Mouse (Mus musculus) MEL (cell line): Measurements from ENCODE around the gene Nras. TPM values are rescaled to one million over a fixed set of nuclear protein-coding genes. Genes with fewer than 3 reads are reported as not detected.
A peak's percentile ranks its signal among the peaks of the same experiment; 100 is the strongest.

Experiments
- DNase-seq: peaks from one replicate; pipeline ENCODE4 v3.0.0; 2011; ENCODE audit warnings: low read depth, low spot score
- H3K27ac ChIP-seq: 2 replicates; pipeline ENCODE4 v1.5.1; 2012; ENCODE audit warnings: low read depth, mild to moderate bottlenecking, control low read depth, low read length, moderate library complexity; ENCODE audit not compliant: control insufficient read depth
- H3K27me3 ChIP-seq, 2 experiments: fragments of 150-350 bp in 1 of 2; sonication (generic) in 1 of 2; 2 replicates each; pipeline ENCODE4 v1.6.1; 2012; ENCODE audit warnings: low read length in 2 of 2, mild to moderate bottlenecking in 2 of 2, improper control_type of control experiment in 1 of 2, moderate library complexity in 1 of 2; ENCODE audit not compliant: insufficient read depth in 2 of 2, control insufficient read depth in 1 of 2
- H3K36me3 ChIP-seq, 2 experiments: 2 replicates each; pipeline ENCODE4 v1.6.1; 2012 to 2014; ENCODE audit warnings: low read length in 2 of 2, improper control_type of control experiment in 1 of 2, inconsistent platforms in 1 of 2, mild to moderate bottlenecking in 1 of 2; ENCODE audit not compliant: insufficient read depth in 2 of 2, control insufficient read depth in 1 of 2
- H3K4me1 ChIP-seq, 2 experiments: fragments of 150-350 bp in 1 of 2; sonication (generic) in 1 of 2; 2 replicates each; pipeline ENCODE4 v1.6.1; 2012; ENCODE audit warnings: low read length in 2 of 2, improper control_type of control experiment in 1 of 2, mild to moderate bottlenecking in 1 of 2; ENCODE audit not compliant: insufficient read depth in 2 of 2, control insufficient read depth in 1 of 2
- H3K4me3 ChIP-seq, 2 experiments: fragments of 150-350 bp in 1 of 2; sonication (generic) in 1 of 2; 2 replicates each; pipeline ENCODE4 v1.5.1; 2012; ENCODE audit warnings: low read depth in 2 of 2, low read length in 2 of 2, mild to moderate bottlenecking in 2 of 2, moderate library complexity in 2 of 2, control low read depth in 1 of 2, improper control_type of control experiment in 1 of 2; ENCODE audit not compliant: control insufficient read depth in 1 of 2, insufficient read depth in 1 of 2
- H3K79me2 ChIP-seq: 2 replicates; pipeline ENCODE4 v1.6.1; 2012; ENCODE audit warnings: mild to moderate bottlenecking, low read length, moderate library complexity; ENCODE audit not compliant: control insufficient read depth, poor library complexity, insufficient read depth
- H3K9ac ChIP-seq: 2 replicates; pipeline ENCODE4 v1.6.1; 2012; ENCODE audit warnings: low read depth, mild to moderate bottlenecking, control low read depth, low read length, moderate library complexity; ENCODE audit not compliant: control insufficient read depth, poor library complexity, severe bottlenecking
- H3K9me3 ChIP-seq: fragments of 150-350 bp; sonication (generic); replicated peaks from 2 replicates; pipeline ENCODE4 v1.6.1; 2012; ENCODE audit warnings: mild to moderate bottlenecking, low read length, improper control_type of control experiment, moderate library complexity; ENCODE audit not compliant: insufficient read depth
- BHLHE40 ChIP-seq: IDR thresholded peaks from 2 replicates; pipeline ENCODE4 v1.6.1; 2012; ENCODE audit warnings: low read depth, mild to moderate bottlenecking, inconsistent platforms, low read length, improper control_type of control experiment, borderline replicate concordance
- CHD2 ChIP-seq: IDR thresholded peaks from 2 replicates; pipeline ENCODE4 v1.6.1; 2011; ENCODE audit warnings: low read length, improper control_type of control experiment
- CTCF ChIP-seq, 3 experiments: IDR thresholded peaks in 2 of 3; conservative IDR thresholded peaks in 1 of 3; 2 replicates each; pipeline ENCODE4 v1.5.1; 2011 to 2012; ENCODE audit warnings: low read length in 3 of 3, low read depth in 2 of 3, mild to moderate bottlenecking in 2 of 3, improper control_type of control experiment in 1 of 3, inconsistent platforms in 1 of 3, mixed read lengths in 1 of 3, moderate library complexity in 1 of 3; ENCODE audit not compliant: control insufficient read depth in 1 of 3, insufficient read depth in 1 of 3, poor library complexity in 1 of 3, severe bottlenecking in 1 of 3
- E2F4 ChIP-seq: IDR thresholded peaks from 2 replicates; pipeline ENCODE4 v1.6.1; 2011; ENCODE audit warnings: low read depth, low read length, improper control_type of control experiment, borderline replicate concordance
- ELF1 ChIP-seq: IDR thresholded peaks from 2 replicates; pipeline ENCODE4 v1.6.1; 2014; ENCODE audit warnings: low read depth, mild to moderate bottlenecking, inconsistent platforms, low read length, improper control_type of control experiment, moderate library complexity
- ETS1 ChIP-seq: IDR thresholded peaks from 2 replicates; pipeline ENCODE4 v1.6.1; 2012; ENCODE audit warnings: low read depth, mild to moderate bottlenecking, inconsistent platforms, low read length, improper control_type of control experiment, moderate library complexity
- GATA1 ChIP-seq: IDR thresholded peaks from 2 replicates; pipeline ENCODE4 v1.6.1; 2011; ENCODE audit warnings: low read depth, low read length, improper control_type of control experiment
- HCFC1 ChIP-seq: IDR thresholded peaks from 2 replicates; pipeline ENCODE4 v1.6.1; 2012; ENCODE audit warnings: low read depth, mild to moderate bottlenecking, inconsistent platforms, low read length, improper control_type of control experiment, moderate library complexity
- KAT2A ChIP-seq: conservative IDR thresholded peaks from 2 replicates; pipeline ENCODE4 v1.6.1; 2012; ENCODE audit warnings: low read depth, low read length, improper control_type of control experiment, inconsistent platforms
- MAX ChIP-seq: IDR thresholded peaks from 2 replicates; pipeline ENCODE4 v1.6.1; 2011; ENCODE audit warnings: low read length, improper control_type of control experiment
- MAZ ChIP-seq: IDR thresholded peaks from 2 replicates; pipeline ENCODE4 v1.6.1; 2012; ENCODE audit warnings: low read depth, mild to moderate bottlenecking, inconsistent platforms, low read length, improper control_type of control experiment
- MXI1 ChIP-seq: IDR thresholded peaks from 2 replicates; pipeline ENCODE4 v1.6.1; 2011; ENCODE audit warnings: mild to moderate bottlenecking, low read depth, low read length, improper control_type of control experiment
- MYC ChIP-seq: IDR thresholded peaks from 2 replicates; pipeline ENCODE4 v1.6.1; 2011; ENCODE audit warnings: low read depth, mild to moderate bottlenecking, low read length, improper control_type of control experiment, moderate library complexity
- NELFE ChIP-seq: IDR thresholded peaks from 2 replicates; pipeline ENCODE4 v1.6.1; 2011; ENCODE audit warnings: low read depth, low read length, improper control_type of control experiment
- NRF1 ChIP-seq: IDR thresholded peaks from 2 replicates; pipeline ENCODE4 v1.6.1; 2014; ENCODE audit warnings: low read depth, mild to moderate bottlenecking, inconsistent platforms, low read length, improper control_type of control experiment, moderate library complexity; ENCODE audit not compliant: poor library complexity, insufficient read depth, severe bottlenecking
- POLR2A ChIP-seq, 2 experiments: IDR thresholded peaks; 2 replicates each; pipeline ENCODE4 v1.6.1; 2011 to 2012; ENCODE audit warnings: low read length in 2 of 2, mild to moderate bottlenecking in 2 of 2, control low read depth in 1 of 2, improper control_type of control experiment in 1 of 2, low read depth in 1 of 2, moderate library complexity in 1 of 2; ENCODE audit not compliant: control insufficient read depth in 1 of 2, insufficient read depth in 1 of 2, poor library complexity in 1 of 2
- POLR2AphosphoS2 ChIP-seq: IDR thresholded peaks from 2 replicates; pipeline ENCODE4 v1.6.1; 2011; ENCODE audit warnings: low read length, improper control_type of control experiment
- POLR2AphosphoS5 ChIP-seq: IDR thresholded peaks from 2 replicates; pipeline ENCODE4 v1.6.1; 2012; ENCODE audit warnings: low read depth, borderline replicate concordance, mild to moderate bottlenecking, inconsistent platforms, low read length, moderate library complexity, mixed read lengths
- RAD21 ChIP-seq: IDR thresholded peaks from 2 replicates; pipeline ENCODE4 v1.6.1; 2011; ENCODE audit warnings: mild to moderate bottlenecking, low read depth, low read length, improper control_type of control experiment
- RCOR1 ChIP-seq: IDR thresholded peaks from 2 replicates; pipeline ENCODE4 v1.6.1; 2012; ENCODE audit warnings: low read depth, mild to moderate bottlenecking, inconsistent platforms, low read length, improper control_type of control experiment
- SIN3A ChIP-seq: IDR thresholded peaks from 2 replicates; pipeline ENCODE4 v1.6.1; 2012; ENCODE audit warnings: low read length, improper control_type of control experiment, inconsistent platforms
- SMC3 ChIP-seq: IDR thresholded peaks from 2 replicates; pipeline ENCODE4 v1.6.1; 2011; ENCODE audit warnings: low read depth, low read length, improper control_type of control experiment
- TBP ChIP-seq: IDR thresholded peaks from 2 replicates; pipeline ENCODE4 v1.8.0; 2011; ENCODE audit warnings: low read depth, low read length, improper control_type of control experiment
- TCF12 ChIP-seq: IDR thresholded peaks from 2 replicates; pipeline ENCODE4 v1.6.1; 2014; ENCODE audit warnings: low read depth, mild to moderate bottlenecking, inconsistent platforms, low read length, improper control_type of control experiment, moderate library complexity
- USF1 ChIP-seq: IDR thresholded peaks from 2 replicates; pipeline ENCODE4 v1.6.1; 2014; ENCODE audit warnings: low read depth, mild to moderate bottlenecking, inconsistent platforms, low read length, improper control_type of control experiment, moderate library complexity
- USF2 ChIP-seq, 2 experiments: IDR thresholded peaks; 2 replicates each; pipeline ENCODE4 v1.6.1; 2011 to 2012; ENCODE audit warnings: improper control_type of control experiment in 2 of 2, low read length in 2 of 2, borderline replicate concordance in 1 of 2, inconsistent platforms in 1 of 2, low read depth in 1 of 2, mild to moderate bottlenecking in 1 of 2; ENCODE audit not compliant: insufficient read depth in 1 of 2
- ZMIZ1 ChIP-seq: IDR thresholded peaks from 2 replicates; pipeline ENCODE4 v1.6.1; 2012; ENCODE audit warnings: low read depth, mild to moderate bottlenecking, inconsistent platforms, low read length, improper control_type of control experiment, moderate library complexity
- polyA plus RNA-seq, 2 experiments: library from polyadenylated mRNA; stranded (reverse) in 1 of 2; unstranded in 1 of 2; fragments of >175 nt in 1 of 2; fragments of >200 nt in 1 of 2; gene quantifications; 2 replicates each; pipeline versions ENCODE4 v1.2.1 to v1.2.4; 2012; ENCODE audit warnings: low replicate concordance in 2 of 2, low read depth in 1 of 2; ENCODE audit not compliant: insufficient read length in 2 of 2, insufficient read depth in 1 of 2, missing spikeins in 1 of 2
- total RNA-seq: library from RNA; depleted of rRNA; stranded (reverse); fragments of 300-350 nt; gene quantifications from 2 replicates; pipeline ENCODE4 v1.2.3, GENCODE M21; 2012

Nras gene
- total and polyA plus RNA-seq, 3 experiments, result 92.0 to 193 (median 95.3) TPM

- Histone ChIP-seq H3K36me3 (peaks cover 3 to 44% of the 10 kb centered on the region in 2 experiments; a peak in 3 of 4 replicates), H3K9me3 (no peaks in the 10 kb centered on the region), H3K27me3 (no peaks in the 10 kb centered on the region), H3K4me3 (peak within 1 kb of the TSS; percentile 74 to 78), H3K27ac (peak within 1 kb of the TSS; percentile 88), H3K79me2 (peaks cover 43% of the 10 kb centered on the region), H3K9ac (peak within 1 kb of the TSS; percentile 91), H3K4me1 (peaks cover 16 to 25% of the 10 kb centered on the region in 2 experiments)
- TF ChIP-seq ELF1 (no peak), E2F4 (no peak), TCF12 (no peak; the same call in 1 of the 2 replicates), HCFC1 (peak; percentile 63; the same call in 1 of the 2 replicates), SIN3A (no peak; the same call in 1 of the 2 replicates), RCOR1 (peak; percentile 60), POLR2A (IDR thresholded peaks at IDR 0.05; ENCODE audit: control insufficient read depth in 1 of 2, insufficient read depth in 1 of 2, low read depth in 1 of 2, low read length in 2 of 2, poor library complexity in 1 of 2) (peak; percentile 92 to 93; a peak in 3 of 4 replicates), RAD21 (no peak), NELFE (peak; percentile 87), GATA1 (no peak), ETS1 (peak; percentile 55), SMC3 (no peak), TBP (peak; percentile 80), CHD2 (peak; percentile 94), CTCF (IDR thresholded peaks at IDR 0.05 in 2 of 3, conservative IDR thresholded peaks at IDR 0.05 in 1 of 3; ENCODE audit: control insufficient read depth in 1 of 3, insufficient read depth in 1 of 3, low read depth in 2 of 3, low read length in 3 of 3, poor library complexity in 1 of 3, severe bottlenecking in 1 of 3) (0 out of 6 replicates have a peak, but pooled peaks of 1 of the 3 experiments have one; percentile 5), POLR2AphosphoS5 (peak; percentile 47; the same call in 1 of the 2 replicates), USF1 (no peak), KAT2A (0 out of 2 replicates have a peak, but pooled peaks have one; percentile 22), MXI1 (peak; percentile 76), MYC (peak; percentile 74; the same call in 1 of the 2 replicates), BHLHE40 (peak; percentile 20; the same call in 1 of the 2 replicates), POLR2AphosphoS2 (peak; percentile 87), ZMIZ1 (peak; percentile 94), NRF1 (peak; percentile 87), MAX (peak; percentile 85), USF2 (IDR thresholded peaks at IDR 0.05; ENCODE audit: borderline replicate concordance in 1 of 2, insufficient read depth in 1 of 2, low read depth in 1 of 2, low read length in 2 of 2) (no peak), MAZ (peak; percentile 82)
- DNase-seq, result peak; percentile 99
Observed at GRCm38 (mm10) chr3:103020249-103020942, 37.7 kb upstream of the Nras start, which contains the start of gene Csde1. Gene Csde1 (plus strand): TSS chr3:103020426.
